9 mouse cellular contexts compared by ENCODE assay signal in genomic region chr11:95365596-95365995, GRCm38 (mm10). TPM values are rescaled to one million over a fixed set of nuclear protein-coding genes. Genes with fewer than 3 reads are reported as not detected.
DNase-seq lines count a peak whose midpoint lies in the region; ATAC-seq lines count a peak whose summit lies in the region.
"Had no signal": no experiment of that assay in that cellular context is flagged by ENCODE, and none has a peak within 500 bp of the region (broad histone marks: within the 10 kb centered on the region; RNA-seq: fewer than 3 reads in every experiment).

No protein-coding gene starts in this region.

- peaks cover 32% of the 10 kb centered on the region for H3K4me1 ChIP-seq in limb, embryonic 15.5 days

- H3K4me2 ChIP-seq in limb, embryonic 15.5 days = no peak overlapping the region
- H3K4me2 ChIP-seq: limb, embryonic 13.5 days had no signal

- H3K9me3 ChIP-seq in limb, embryonic 15.5 days = no peaks in the 10 kb centered on the region
- H3K9me3 ChIP-seq: limb, embryonic 13.5 days had no signal

- H3K36me3 ChIP-seq in limb, embryonic 15.5 days = peaks cover 24% of the 10 kb centered on the region

- H3K27ac ChIP-seq in limb, embryonic 15.5 days = peak overlapping the region; percentile 57
- H3K27ac ChIP-seq: limb, embryonic 13.5 days had no signal

- H3K9ac ChIP-seq in limb, embryonic 15.5 days = no peak overlapping the region
- H3K9ac ChIP-seq: limb, embryonic 13.5 days had no signal

- no peak for ATAC-seq in cerebellum, adult (ENCODE audit: insufficient number of reproducible peaks, low FRiP score, low TSS enrichment)
- ATAC-seq in limb, embryonic 15.5 days (ENCODE audit: insufficient number of reproducible peaks, low FRiP score, low TSS enrichment, low read depth) = no peak
- ATAC-seq in CD4-positive, CD25-positive, alpha-beta regulatory T cell, adult 4 months = no peak

- DNase-seq in cerebellum, adult 9-10 months = peak; percentile 24
- peak; percentile 95 for DNase-seq in NIH3T3 (ENCODE audit: low read depth)
- DNase-seq in gastrocnemius, postnatal 25 days = peak; percentile 95
- peak; percentile 93 to 95 for DNase-seq in kidney, adult 8-10 months
- DNase-seq in right cerebral cortex, postnatal 36 days (ENCODE audit: low spot score in 2 of 2) = peak; percentile 55 to 65

- no peak overlapping the region for H3K4me3 ChIP-seq in limb, embryonic 15.5 days
- H3K4me3 ChIP-seq: limb, embryonic 13.5 days had no signal

- 45% methylated on average over 10 of the region's 10 CpGs for WGBS in limb, embryonic 15.5 days

- H3K27me3 ChIP-seq in limb, embryonic 15.5 days = no peaks in the 10 kb centered on the region
- H3K27me3 ChIP-seq: limb, embryonic 13.5 days had no signal

RNA-seq across cellular contexts. Expression of gene Slc35b1, which starts 18.9 kb away (rescaled TPM):
- total RNA-seq in gastrocnemius, postnatal 25 days (2021) = 10 to 100 TPM; 38.8 to 40.7 TPM
- 95.0 and 102 TPM in 2 replicates for polyA plus RNA-seq in limb, embryonic 15.5 days (2015; fragmentation: Nextera tagmentation; extraction: Ambion mirVana)
- polyA plus RNA-seq in CD4-positive, CD25-positive, alpha-beta regulatory T cell, adult 4 months (2017; shearing (Covaris generic)) = 10 to 100 TPM; 53.8 to 61.1 TPM

RNA-seq across cellular contexts. Expression of gene Fam117a, which starts 28.8 kb away (rescaled TPM):
- total RNA-seq in gastrocnemius, postnatal 25 days (2021) = 1 to 10 TPM; 4.2 to 4.5 TPM
- polyA plus RNA-seq in limb, embryonic 15.5 days (2015; fragmentation: Nextera tagmentation; extraction: Ambion mirVana) = 13.8 and 14.6 TPM in 2 replicates
- polyA plus RNA-seq in CD4-positive, CD25-positive, alpha-beta regulatory T cell, adult 4 months (2017; shearing (Covaris generic)) = 10 to 100 TPM; 21.1 to 26.9 TPM

RNA-seq across cellular contexts. Expression of gene Spop, which starts 48.3 kb away (rescaled TPM):
- 100 to 1,000 TPM; 176 to 216 TPM for total RNA-seq in gastrocnemius, postnatal 25 days (2021)
- polyA plus RNA-seq in limb, embryonic 15.5 days (2015; fragmentation: Nextera tagmentation; extraction: Ambion mirVana) = 168 and 181 TPM in 2 replicates
- 100 to 1,000 TPM; 176 to 230 TPM for polyA plus RNA-seq in CD4-positive, CD25-positive, alpha-beta regulatory T cell, adult 4 months (2017; shearing (Covaris generic))

RNA-seq across cellular contexts. Expression of gene Kat7, which starts 55.5 kb away (rescaled TPM):
- 10 to 100 TPM; 16.9 to 19.6 TPM for total RNA-seq in gastrocnemius, postnatal 25 days (2021)
- polyA plus RNA-seq in limb, embryonic 15.5 days (2015; fragmentation: Nextera tagmentation; extraction: Ambion mirVana) = 60.0 and 62.7 TPM in 2 replicates
- 10 to 100 TPM; 44.9 to 65.7 TPM for polyA plus RNA-seq in CD4-positive, CD25-positive, alpha-beta regulatory T cell, adult 4 months (2017; shearing (Covaris generic))

Comparison
In these comparisons a context has a peak if more than half of its experiments do, and no peak if none do; other contexts are left out.
1. DNase-seq: peak in every context shown above with its lines; median percentile 95 in NIH3T3; 95 in gastrocnemius, postnatal 25 days; 94 in kidney, adult 8-10 months; 60 in right cerebral cortex, postnatal 36 days; 24 in cerebellum, adult 9-10 months.